ENCODE assay signal across 8 mouse cellular contexts in the genomic region with DNA sequence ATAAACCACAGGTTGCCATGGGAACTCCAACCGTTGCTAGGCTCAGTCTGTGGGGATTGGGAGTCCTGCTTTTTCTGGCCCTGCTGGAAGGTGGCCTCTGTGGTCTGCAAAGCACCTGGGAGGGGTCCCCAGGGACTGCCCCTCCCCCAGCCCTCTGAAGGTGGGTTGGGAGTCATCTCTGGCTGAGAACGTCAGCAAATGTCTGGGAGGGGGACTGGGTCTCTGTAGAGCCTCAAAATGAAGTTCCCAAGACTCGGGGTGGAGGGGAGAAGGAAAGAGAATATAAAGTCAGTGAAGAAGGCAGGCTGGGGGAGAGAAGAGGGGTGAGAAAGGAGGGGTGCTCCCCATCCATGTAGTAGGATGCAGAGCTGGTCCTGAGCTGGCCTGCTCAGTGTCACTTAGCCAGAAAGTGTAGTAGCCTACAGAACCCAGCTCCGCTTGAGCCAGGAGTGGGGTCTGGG. TPM values are rescaled to one million over a fixed set of nuclear protein-coding genes. Genes with fewer than 3 reads are reported as not detected.
A peak's percentile ranks its signal among the peaks of the same experiment; 100 is the strongest.
DNase-seq lines count a peak whose midpoint lies in the region; ATAC-seq and TF ChIP-seq lines count a peak whose summit lies in the region.

No protein-coding gene starts in this region.

- CTCF ChIA-PET in Patski (lab: Charles Lee) = interaction anchor here (1.7 to 1.9 kb wide), 2 partner anchors 10 to 24 kb away, joined by 4 to 10 read pairs; no protein-coding TSS in a partner anchor

- peak; percentile 29 for ATAC-seq in Patski

- no peaks in the 10 kb centered on the region for H3K27me3 ChIP-seq in Patski

- in situ Hi-C loops in Patski (cut with MboI; ENCODE audit: low pct_unique_long_range_greater_than_20kb) = no loop called here

- POLR2A ChIA-PET in Patski (lab: Charles Lee) = no interaction called here

- no peak for TF ChIP-seq CTCF in Patski (IDR thresholded peaks at IDR 0.05)

- peak; percentile 92 for DNase-seq in heart, adult 11 months
- DNase-seq in heart, postnatal 10 days = no peak
- DNase-seq in Patski (ENCODE audit: low read depth, low spot score) = peak; percentile 59
- peak; percentile 62 to 77 for DNase-seq in frontal cortex, postnatal 36 days (ENCODE audit: low spot score in 2 of 2)
- DNase-seq in layer of hippocampus, postnatal 36 days = peak; percentile 56 to 59
- peak; percentile 50 for DNase-seq in retina, postnatal 1 day
- DNase-seq in urinary bladder, adult 2 months (ENCODE audit: low spot score) = no peak
- no peak for DNase-seq in cerebellum, postnatal 25 days

- intact Hi-C loops in heart, postnatal 10 days (cut with DNase I) = loop anchor here (5.0 kb wide), 1 partner anchor 36 kb away; no protein-coding TSS in a partner anchor

RNA-seq across cellular contexts. Expression of a gene that starts 33.6 kb away (rescaled TPM):
- total RNA-seq in heart, postnatal 10 days (2021) = 10 to 100 TPM; 23.8 to 24.3 TPM
- polyA plus RNA-seq in Patski (2021) = 79.6 TPM
- total RNA-seq in layer of hippocampus, postnatal 36 days (2021) = 10 to 100 TPM; 76.7 to 80.8 TPM
- 7.9 and 11.1 TPM in 2 replicates for polyA plus RNA-seq in urinary bladder, adult 2 months (2012; rRNA removed)

Comparison
In these comparisons a context has a peak if more than half of its experiments do, and no peak if none do; other contexts are left out.
1. DNase-seq: peak in heart, adult 11 months (single experiment), Patski (single experiment), frontal cortex, postnatal 36 days (2 of 2), layer of hippocampus, postnatal 36 days (2 of 2) and retina, postnatal 1 day (single experiment); none in heart, postnatal 10 days (0 of 2), urinary bladder, adult 2 months (single experiment) and cerebellum, postnatal 25 days (0 of 2).